In genomic region chr11:6471493-6471892, GRCm38 (mm10) we compare ENCODE assay signal across 1 mouse cellular context.
TF ChIP-seq lines count a peak whose summit lies in the region.

No protein-coding gene starts in this region.

TF ChIP-seq in MEL, 35 proteins besides CTCF, POLR2A, EP300 and RAD21 (continued from another document):
- TF ChIP-seq MAX (IDR thresholded peaks at IDR 0.05; ENCODE audit: low read length) = 0 out of 2 replicates have a peak, but pooled peaks have one; percentile 18
